Mouse (Mus musculus) megakaryocyte, embryonic 14.5 days (primary cell): ENCODE measurements around the gene Mpzl3.

Experiments
- FLI1 ChIP-seq: IDR thresholded peaks from 2 replicates; pipeline ENCODE4 v1.6.1; 2012; ENCODE audit warnings: low read length, inconsistent platforms, mixed read lengths
- GATA1 ChIP-seq: IDR thresholded peaks from 3 replicates; pipeline ENCODE4 v1.6.1; 2012; ENCODE audit warnings: mixed read lengths, low read length, inconsistent platforms, borderline replicate concordance

DNA sequence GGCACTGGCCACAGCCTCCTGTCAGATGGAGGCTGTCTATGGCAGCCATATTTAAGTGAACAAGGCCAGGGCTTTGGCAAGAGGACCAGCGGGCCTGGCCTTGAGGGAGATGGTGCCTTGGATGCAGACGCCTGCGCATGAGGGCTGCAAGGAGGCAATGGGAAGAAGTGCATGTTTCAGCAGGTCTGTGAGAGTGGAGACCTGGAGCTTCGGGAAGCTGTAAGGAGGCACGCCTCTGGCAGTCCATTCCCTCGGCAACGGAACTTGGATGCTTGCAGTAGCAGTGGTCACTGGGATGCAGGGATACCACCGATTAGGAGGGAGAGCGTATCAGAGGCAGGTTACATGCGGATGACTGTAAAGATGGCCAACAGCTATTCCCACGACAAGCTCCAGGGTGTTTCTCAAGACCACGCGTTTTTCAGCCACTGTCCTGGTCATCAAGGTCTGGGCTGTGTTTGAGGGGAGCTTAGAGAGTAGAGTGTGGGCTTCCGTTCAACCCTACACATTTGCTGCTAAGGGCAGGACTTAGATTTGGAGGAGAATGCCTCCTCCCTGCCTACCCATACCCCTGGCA is 65.1 kb downstream of the Mpzl3 start:
- TF ChIP-seq GATA1, result no peak
- TF ChIP-seq FLI1, result no peak
